In genomic region chr19:48461141-48461540, GRCm38 (mm10) we compare ENCODE assay signal across 27 mouse cellular contexts.
DNase-seq lines count a peak whose midpoint lies in the region; ATAC-seq lines count a peak whose summit lies in the region.
"Had no signal": no experiment of that assay in that cellular context is flagged by ENCODE, and none has a peak within 500 bp of the region (broad histone marks: within the 10 kb centered on the region; RNA-seq: fewer than 3 reads in every experiment).

No protein-coding gene starts in this region.

- H3K36me3 ChIP-seq in kidney, embryonic 14.5 days (ENCODE audit: control insufficient read depth, insufficient read depth, low read length) = no peaks in the 10 kb centered on the region
- H3K36me3 ChIP-seq: embryonic facial prominence, embryonic 12.5 days; embryonic facial prominence, embryonic 15.5 days; G1E; heart, embryonic 13.5 days; hindbrain, embryonic 12.5 days; hindbrain, embryonic 15.5 days had no signal

- no peaks in the 10 kb centered on the region for H3K27me3 ChIP-seq in kidney, embryonic 14.5 days (ENCODE audit: control insufficient read depth, insufficient read depth, low read length)
- H3K27me3 ChIP-seq: CH12.LX; embryonic facial prominence, embryonic 12.5 days; embryonic facial prominence, embryonic 15.5 days; heart, embryonic 13.5 days; hindbrain, embryonic 12.5 days; hindbrain, embryonic 15.5 days had no signal

- no peak overlapping the region for H3K4me2 ChIP-seq in kidney, embryonic 14.5 days (replicated peaks; ENCODE audit: low read depth, low read length)
- H3K4me2 ChIP-seq: embryonic facial prominence, embryonic 12.5 days; embryonic facial prominence, embryonic 15.5 days; heart, embryonic 13.5 days; hindbrain, embryonic 12.5 days; hindbrain, embryonic 15.5 days had no signal

- no peak overlapping the region for H3K4me3 ChIP-seq in kidney, embryonic 14.5 days (ENCODE audit: low read length)
- H3K4me3 ChIP-seq: embryonic facial prominence, embryonic 12.5 days; embryonic facial prominence, embryonic 15.5 days; gastrocnemius, adult 2 months; heart, embryonic 13.5 days; hindbrain, embryonic 12.5 days; hindbrain, embryonic 15.5 days had no signal

- no peak overlapping the region for H3K9ac ChIP-seq in kidney, embryonic 14.5 days (ENCODE audit: low read depth, low read length)
- H3K9ac ChIP-seq: embryonic facial prominence, embryonic 12.5 days; embryonic facial prominence, embryonic 15.5 days; forebrain, postnatal 0 days; heart, embryonic 13.5 days; hindbrain, embryonic 12.5 days; hindbrain, embryonic 15.5 days had no signal

- 83% methylated on average over 5 of the region's 5 CpGs for WGBS in kidney, embryonic 14.5 days

- no peak for ATAC-seq in kidney, embryonic 14.5 days (ENCODE audit: low FRiP score, low TSS enrichment)
- ATAC-seq: forebrain, embryonic 14.5 days; forebrain, postnatal 0 days; Patski had no signal

- no peak overlapping the region for H3K27ac ChIP-seq in kidney, embryonic 14.5 days (ENCODE audit: low read depth, low read length)
- H3K27ac ChIP-seq: embryonic facial prominence, embryonic 12.5 days; embryonic facial prominence, embryonic 15.5 days; gastrocnemius, adult 2 months; heart, embryonic 13.5 days; hindbrain, embryonic 12.5 days; hindbrain, embryonic 15.5 days had no signal

- intact Hi-C loops in heart, postnatal 36 days (cut with DNase I) = no loop called here

- peak; percentile 31 for DNase-seq in adrenal gland, postnatal 10 days
- no peak for DNase-seq in adrenal gland, postnatal 25 days
- DNase-seq in kidney, adult 18-20 months = peak; percentile 6
- DNase-seq in kidney, postnatal 10 days = no peak
- DNase-seq in kidney, adult 9 months = peak; percentile 65
- peak; percentile 50 to 53 for DNase-seq in kidney, postnatal 36 days
- no peak for DNase-seq in heart, postnatal 36 days
- DNase-seq: B cell, adult 2 months; cerebellum, adult 11 months; cerebellum, adult 2 months; cerebellum, adult 9-11 months; cerebellum, postnatal 25 days; forebrain, postnatal 0 days; gastrocnemius, adult 2 months; gastrocnemius, postnatal 14 days; heart, adult 18-20 months; heart, postnatal 14 days had no signal

- H3K4me1 ChIP-seq in kidney, embryonic 14.5 days (ENCODE audit: control insufficient read depth, insufficient read depth, low read length) = no peaks in the 10 kb centered on the region
- H3K4me1 ChIP-seq: embryonic facial prominence, embryonic 12.5 days; embryonic facial prominence, embryonic 15.5 days; hindbrain, embryonic 12.5 days; hindbrain, embryonic 15.5 days had no signal

- no peaks in the 10 kb centered on the region for H3K9me3 ChIP-seq in kidney, embryonic 14.5 days (ENCODE audit: control insufficient read depth, low read length)
- H3K9me3 ChIP-seq: embryonic facial prominence, embryonic 12.5 days; embryonic facial prominence, embryonic 15.5 days; heart, embryonic 13.5 days; hindbrain, embryonic 12.5 days; hindbrain, embryonic 15.5 days had no signal

Comparison
In these comparisons a context has a peak if more than half of its experiments do, and no peak if none do; other contexts are left out.
1. DNase-seq: peak in adrenal gland, postnatal 10 days (single experiment), kidney, adult 18-20 months (single experiment), kidney, adult 9 months (single experiment) and kidney, postnatal 36 days (2 of 2); none in adrenal gland, postnatal 25 days (single experiment), kidney, postnatal 10 days (single experiment) and heart, postnatal 36 days (0 of 2).